Mouse (Mus musculus) adipocyte (in vitro differentiated cells): ENCODE data around the gene Cdc42.

ENCODE experiments used
- DNase-seq: peaks from one replicate; pipeline ENCODE4 v3.0.0-alpha.2; 2016; ENCODE audit warnings: low spot score

Gene Cdc42

DNA sequence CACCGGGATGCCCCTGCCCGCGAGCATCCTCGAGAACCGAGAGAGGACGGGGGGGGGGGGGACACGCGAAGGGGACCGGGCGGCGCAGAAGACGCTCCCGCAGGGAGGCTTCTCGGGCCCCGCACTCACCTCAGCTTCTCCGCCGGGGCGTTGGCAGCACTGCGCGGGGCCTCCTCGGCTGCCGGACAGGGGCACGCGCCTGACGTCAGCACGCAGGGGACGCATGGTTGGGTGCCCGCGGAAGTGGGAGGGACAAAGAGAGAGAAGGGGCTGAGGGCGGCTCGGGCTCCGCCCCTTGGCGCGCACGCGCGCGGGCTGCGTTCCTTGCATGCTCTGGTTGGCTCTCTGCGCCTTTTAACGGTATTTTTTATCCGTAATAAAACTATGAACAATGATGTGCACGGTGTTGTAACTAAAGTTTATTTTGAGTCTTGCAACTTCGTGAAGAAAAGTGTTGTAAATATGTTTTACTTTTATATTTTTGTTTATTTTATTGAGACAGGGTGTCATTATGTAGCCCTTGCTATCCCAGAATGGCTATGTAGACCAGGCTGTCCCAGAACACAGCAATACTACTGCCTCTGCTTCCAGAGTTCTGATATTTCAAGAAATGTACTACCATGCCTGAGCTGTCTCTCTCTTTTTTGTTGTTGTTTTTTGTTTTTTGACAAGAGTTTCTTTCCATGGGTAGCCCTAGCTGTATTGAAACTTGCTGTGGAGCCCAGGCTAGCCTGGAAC, at the start of gene Cdc42:
Cdc42 (minus strand) TSS at position 204 of the 738 bp plus-strand sequence.
- peak; percentile 98 for DNase-seq

GRCm38 (mm10) chr4:137405571-137405970, 48.1 kb upstream of the Cdc42 start:
- DNase-seq, result no peak

GRCm38 (mm10) chr4:137396641-137397525, 39.4 kb upstream of the Cdc42 start:
- peak; percentile 41 for DNase-seq

DNA sequence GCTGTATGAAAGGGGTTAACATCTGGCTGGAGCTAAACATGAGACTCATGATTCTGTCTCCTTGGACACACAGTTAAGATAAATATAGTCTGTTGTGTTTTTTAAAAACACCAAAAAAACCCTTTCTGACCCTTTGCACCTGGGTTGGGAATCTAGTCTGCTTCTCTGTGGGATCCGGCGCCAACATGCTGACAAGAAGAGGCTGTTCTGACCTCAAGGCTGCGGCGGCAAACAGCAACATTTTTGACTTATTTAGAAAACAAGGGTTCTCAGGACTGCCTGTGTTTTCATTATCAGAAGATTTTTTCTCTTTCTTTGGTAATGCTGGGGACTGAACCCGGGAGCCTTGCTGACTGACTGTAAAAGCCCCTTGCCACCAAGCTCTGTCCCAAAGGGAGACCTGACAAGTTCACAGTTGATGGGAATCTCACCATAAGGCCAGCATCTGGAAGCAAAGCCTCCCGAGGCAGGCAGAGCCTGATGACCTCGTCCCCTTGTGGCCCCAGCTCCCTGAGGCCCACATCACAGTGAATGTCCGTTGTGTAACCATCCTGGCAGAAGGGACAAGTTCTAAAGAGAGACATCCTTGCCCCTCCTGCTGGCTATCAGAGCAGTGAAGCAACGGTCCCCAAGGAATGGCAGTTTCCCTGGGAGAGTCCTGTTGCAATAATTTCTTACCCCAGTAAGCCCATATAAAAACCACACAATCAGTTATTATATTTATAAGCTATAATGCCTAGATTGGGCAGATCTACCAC, 36.0 kb upstream of the Cdc42 start:
- DNase-seq, result peak; percentile 93

- DNase-seq, result no peak
Measured at GRCm38 (mm10) chr4:137392874-137393273, 35.4 kb upstream of the Cdc42 start.

GRCm38 (mm10) chr4:137391287-137391686, 33.8 kb upstream of the Cdc42 start:
- no peak for DNase-seq

DNA sequence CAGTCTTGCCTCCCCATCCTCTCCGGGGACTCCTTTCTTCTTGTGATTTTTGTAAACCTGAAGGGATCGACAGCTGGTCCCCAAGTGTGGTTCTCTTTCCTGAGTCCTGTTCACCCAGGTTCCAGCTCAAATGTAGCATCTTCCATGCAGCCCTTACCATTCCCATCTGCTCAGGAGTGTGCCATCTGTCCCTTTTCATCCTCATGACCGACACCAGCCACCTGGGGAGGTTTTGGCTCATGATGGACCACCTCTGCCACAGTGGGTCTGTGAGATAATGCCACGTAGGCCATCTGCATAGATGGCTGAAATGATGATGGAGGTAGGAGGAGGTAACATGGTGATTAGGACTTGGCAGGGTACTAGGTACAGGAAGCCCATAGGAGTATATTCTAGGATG, 32.7 kb upstream of the Cdc42 start:
- no peak for DNase-seq

DNA sequence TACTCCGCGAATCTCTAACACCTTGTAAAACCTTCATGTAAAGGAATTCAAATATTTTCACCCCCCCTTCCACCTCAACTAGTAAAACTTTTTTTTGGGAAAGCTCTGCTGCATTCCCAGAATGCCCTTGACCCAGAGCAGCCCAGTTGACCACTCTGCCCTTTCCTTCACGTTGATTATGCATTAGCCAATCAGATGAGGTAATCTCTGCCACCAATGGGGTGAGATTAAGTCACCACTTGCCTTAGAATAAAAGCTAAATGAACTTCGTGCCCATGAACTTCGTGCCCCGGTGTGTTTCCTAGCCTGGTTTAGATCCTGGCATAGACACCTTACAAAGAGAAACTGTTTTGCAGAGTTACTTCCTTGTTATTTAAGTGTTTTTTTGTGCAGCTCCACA, 31.5 kb upstream of the Cdc42 start:
- DNase-seq, result peak; percentile 83

GRCm38 (mm10) chr4:137388059-137388794, 30.7 kb upstream of the Cdc42 start:
- peak; percentile 97 for DNase-seq

DNA sequence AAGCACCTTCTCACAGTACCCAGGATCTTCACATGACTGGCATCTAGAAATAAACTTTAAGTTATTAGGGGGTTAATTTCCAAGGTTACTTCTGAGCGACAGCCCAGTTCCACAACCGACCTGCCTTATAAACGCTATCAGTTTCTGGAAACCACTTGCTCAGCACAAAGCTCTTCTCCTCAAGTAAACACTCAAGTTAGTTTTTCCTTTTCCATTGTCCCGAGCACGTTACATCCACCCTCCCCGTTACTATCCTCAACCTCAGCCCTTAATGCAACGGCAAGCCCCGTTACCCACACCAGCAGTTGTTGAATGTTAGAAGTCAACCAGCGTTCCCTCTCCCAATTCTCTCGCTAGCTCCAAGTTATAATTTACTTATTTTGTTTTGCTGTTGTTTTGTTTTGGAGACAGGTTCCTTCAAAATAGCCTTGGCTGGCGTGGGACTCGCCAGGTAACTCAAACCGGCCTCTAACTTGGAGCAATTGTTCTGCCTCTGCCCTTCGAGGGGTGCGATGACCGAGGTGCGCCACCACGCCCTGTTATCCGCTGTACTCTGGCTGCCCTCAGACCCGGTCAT, 30.1 kb upstream of the Cdc42 start:
- no peak for DNase-seq

- no peak for DNase-seq
Measured at GRCm38 (mm10) chr4:137380702-137381605, 23.4 kb upstream of the Cdc42 start.

DNA sequence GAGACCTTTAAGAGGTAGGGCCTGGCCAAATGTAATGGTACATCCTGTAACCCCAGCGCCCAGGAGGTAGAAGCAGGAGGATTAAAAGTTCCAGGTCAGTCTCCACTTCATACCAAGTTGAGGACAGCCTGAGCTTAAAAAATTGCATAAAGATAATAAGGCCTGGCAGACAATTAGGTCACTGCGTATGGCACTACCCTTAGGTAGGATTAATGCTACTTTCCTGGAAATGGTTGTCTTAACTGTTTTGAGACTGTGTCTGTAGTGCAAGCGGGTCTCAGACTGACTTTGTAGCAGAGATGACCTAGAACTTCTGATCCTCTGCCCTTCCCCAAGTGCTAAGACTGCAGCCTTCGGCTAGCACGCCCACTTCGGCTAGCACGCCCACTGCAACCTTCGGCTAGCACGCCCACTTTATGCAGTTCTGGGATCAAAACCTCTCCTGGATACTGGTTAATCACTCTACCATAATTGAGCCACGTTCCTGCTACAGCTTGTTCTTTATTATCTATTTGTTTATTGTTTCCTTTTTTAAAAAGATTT, 22.3 kb upstream of the Cdc42 start:
- no peak for DNase-seq

DNA sequence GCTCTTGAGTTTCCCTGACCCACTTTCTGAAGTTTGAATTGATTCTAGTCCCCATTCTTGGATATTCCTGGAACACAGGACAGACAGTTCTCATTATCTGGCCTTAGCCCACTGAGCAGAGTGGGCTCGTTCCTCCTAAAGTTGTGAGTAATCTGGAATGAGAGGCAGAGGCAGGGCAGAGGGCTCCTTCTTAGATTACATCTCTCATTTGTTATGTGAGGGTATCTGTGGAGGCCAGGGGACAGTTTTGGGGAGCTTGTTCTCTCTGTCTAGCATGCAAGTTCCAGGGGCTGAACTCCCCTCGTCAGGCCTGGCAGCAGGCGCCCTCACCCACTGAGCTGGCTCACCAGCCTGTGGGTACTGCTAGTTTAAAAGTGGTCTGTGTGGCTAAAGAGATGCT, 21.6 kb upstream of the Cdc42 start:
- no peak for DNase-seq

- DNase-seq, result no peak
Measured at GRCm38 (mm10) chr4:137377526-137378304, 20.2 kb upstream of the Cdc42 start.

GRCm38 (mm10) chr4:137376778-137377177, 19.3 kb upstream of the Cdc42 start:
- no peak for DNase-seq

- no peak for DNase-seq
Measured at GRCm38 (mm10) chr4:137375314-137376278, 18.1 kb upstream of the Cdc42 start.

DNA sequence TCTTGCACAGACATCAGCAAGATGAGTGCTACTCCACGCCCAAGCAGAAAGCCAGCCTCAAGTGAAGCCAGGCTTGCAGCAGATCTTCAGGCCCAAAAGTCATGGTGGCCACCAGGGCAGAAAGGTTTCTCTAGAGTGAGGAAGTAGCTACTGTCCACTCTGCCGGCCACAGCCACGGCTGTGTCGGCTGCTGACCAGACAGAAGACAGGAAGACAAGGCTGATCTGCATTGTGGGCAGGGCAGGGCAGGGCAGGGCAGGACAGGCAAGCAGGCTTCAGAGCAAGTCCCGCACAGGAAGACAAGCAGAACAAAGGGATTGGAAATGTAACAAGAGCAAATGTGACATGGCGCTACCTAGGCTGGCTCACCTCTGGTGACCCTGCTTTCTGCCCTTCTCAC, 16.2 kb upstream of the Cdc42 start:
- DNase-seq, result no peak
